In genomic region chr3:116904158-116904557, GRCm38 (mm10) we compare ENCODE assay signal across 8 mouse cellular contexts. TPM values are rescaled to one million over a fixed set of nuclear protein-coding genes. Genes with fewer than 3 reads are reported as not detected.
DNase-seq lines count a peak whose midpoint lies in the region; ATAC-seq and TF ChIP-seq lines count a peak whose summit lies in the region.

No protein-coding gene starts in this region.

- no peak overlapping the region for H3K4me2 ChIP-seq in heart, embryonic 12.5 days
- no peak overlapping the region for H3K4me2 ChIP-seq in forebrain, embryonic 11.5 days (ENCODE audit: low read depth, low read length, severe bottlenecking)

- peak; percentile 69 to 87 for DNase-seq in heart, adult 18-20 months
- peak; percentile 91 for DNase-seq in brain, embryonic 14.5 days (ENCODE audit: low read depth)
- DNase-seq in forebrain, embryonic 11.5 days (ENCODE audit: low spot score), result peak; percentile 77
- peak; percentile 65 for DNase-seq in hindbrain, embryonic 10.5 days (ENCODE audit: low spot score)
- peak; percentile 78 to 83 for DNase-seq in layer of hippocampus, postnatal 36 days
- DNase-seq in midbrain, embryonic 10.5 days (ENCODE audit: low spot score), result peak; percentile 64

- H3K27me3 ChIP-seq in heart, embryonic 12.5 days (replicated peaks), result no peaks in the 10 kb centered on the region
- H3K27me3 ChIP-seq in forebrain, embryonic 11.5 days (ENCODE audit: control insufficient read depth, insufficient read depth, low read length), result no peaks in the 10 kb centered on the region
- no peaks in the 10 kb centered on the region for H3K27me3 ChIP-seq in hindbrain, embryonic 10.5 days (ENCODE audit: insufficient read depth, poor library complexity, severe bottlenecking)
- H3K27me3 ChIP-seq in midbrain, embryonic 10.5 days (ENCODE audit: low read depth, poor library complexity, severe bottlenecking), result no peaks in the 10 kb centered on the region
- H3K27me3 ChIP-seq in small intestine, adult 2 months (ENCODE audit: control insufficient read depth, insufficient read depth, low read length), result no peaks in the 10 kb centered on the region

- ATAC-seq in heart, embryonic 12.5 days (ENCODE audit: insufficient number of reproducible peaks, low FRiP score), result no peak
- peak; percentile 52 for ATAC-seq in forebrain, embryonic 11.5 days (replicated peaks; ENCODE audit: low FRiP score)

- TF ChIP-seq CTCF in brain, embryonic 14.5 days (IDR thresholded peaks at IDR 0.05; ENCODE audit: borderline replicate concordance, extremely low read depth, insufficient read depth, insufficient read length), result peak; percentile 76; the same call in 1 of the 2 replicates
- peak; percentile 23; the same call in 1 of the 2 replicates for TF ChIP-seq CTCF in small intestine, adult 2 months (IDR thresholded peaks at IDR 0.05; ENCODE audit: extremely low read depth, insufficient read length, insufficient replicate concordance, low read depth, low read length)

- TF ChIP-seq POLR2A in brain, embryonic 14.5 days (IDR thresholded peaks at IDR 0.05; ENCODE audit: borderline replicate concordance, extremely low read depth, insufficient read depth, insufficient read length, poor library complexity, severe bottlenecking), result no peak
- TF ChIP-seq POLR2A in small intestine, adult 2 months (IDR thresholded peaks at IDR 0.05; ENCODE audit: low read depth, low read length), result no peak

- WGBS in heart, embryonic 12.5 days, result 32% methylated on average over 6 of the region's 6 CpGs
- 22% methylated on average over 6 of the region's 6 CpGs for WGBS in forebrain, embryonic 11.5 days
- WGBS in hindbrain, embryonic 10.5 days, result 31% methylated on average over 6 of the region's 6 CpGs
- WGBS in midbrain, embryonic 10.5 days, result 21% methylated on average over 6 of the region's 6 CpGs
- 53% methylated on average over 6 of the region's 6 CpGs for WGBS in small intestine, adult 2 months

- H3K9ac ChIP-seq in heart, embryonic 12.5 days, result no peak overlapping the region
- no peak overlapping the region for H3K9ac ChIP-seq in forebrain, embryonic 11.5 days (ENCODE audit: low read length)

- peaks cover 22% of the 10 kb centered on the region for H3K36me3 ChIP-seq in heart, embryonic 12.5 days
- H3K36me3 ChIP-seq in forebrain, embryonic 11.5 days (ENCODE audit: control insufficient read depth, insufficient read depth, low read length), result no peaks in the 10 kb centered on the region
- no peaks in the 10 kb centered on the region for H3K36me3 ChIP-seq in hindbrain, embryonic 10.5 days
- H3K36me3 ChIP-seq in midbrain, embryonic 10.5 days, result no peaks in the 10 kb centered on the region
- peaks cover 27% of the 10 kb centered on the region for H3K36me3 ChIP-seq in small intestine, adult 2 months (ENCODE audit: control insufficient read depth, insufficient read depth, low read length)

- no peaks in the 10 kb centered on the region for H3K4me1 ChIP-seq in heart, embryonic 12.5 days (replicated peaks)
- H3K4me1 ChIP-seq in forebrain, embryonic 11.5 days (replicated peaks; ENCODE audit: control insufficient read depth, insufficient read depth, low read length), result no peaks in the 10 kb centered on the region
- H3K4me1 ChIP-seq in hindbrain, embryonic 10.5 days (replicated peaks), result no peaks in the 10 kb centered on the region
- H3K4me1 ChIP-seq in midbrain, embryonic 10.5 days, result no peaks in the 10 kb centered on the region
- H3K4me1 ChIP-seq in small intestine, adult 2 months (ENCODE audit: control insufficient read depth, insufficient read depth, insufficient read length, low read length), result no peaks in the 10 kb centered on the region

- no peak overlapping the region for H3K27ac ChIP-seq in heart, embryonic 12.5 days (ENCODE audit: poor library complexity, severe bottlenecking)
- H3K27ac ChIP-seq in forebrain, embryonic 11.5 days (ENCODE audit: low read depth, low read length), result no peak overlapping the region
- no peak overlapping the region for H3K27ac ChIP-seq in hindbrain, embryonic 10.5 days
- no peak overlapping the region for H3K27ac ChIP-seq in midbrain, embryonic 10.5 days (replicated peaks)
- no peak overlapping the region for H3K27ac ChIP-seq in small intestine, adult 2 months (ENCODE audit: insufficient read depth, low read depth, low read length)

- H3K4me3 ChIP-seq in heart, embryonic 12.5 days, result no peak overlapping the region
- no peak overlapping the region for H3K4me3 ChIP-seq in forebrain, embryonic 11.5 days (ENCODE audit: low read depth, low read length)
- no peak overlapping the region for H3K4me3 ChIP-seq in hindbrain, embryonic 10.5 days
- no peak overlapping the region for H3K4me3 ChIP-seq in midbrain, embryonic 10.5 days
- H3K4me3 ChIP-seq in small intestine, adult 2 months (ENCODE audit: low read depth, low read length), result no peak overlapping the region

- H3K9me3 ChIP-seq in heart, embryonic 12.5 days (replicated peaks), result no peaks in the 10 kb centered on the region
- no peaks in the 10 kb centered on the region for H3K9me3 ChIP-seq in forebrain, embryonic 11.5 days (ENCODE audit: control insufficient read depth, low read length)
- no peaks in the 10 kb centered on the region for H3K9me3 ChIP-seq in hindbrain, embryonic 10.5 days
- H3K9me3 ChIP-seq in midbrain, embryonic 10.5 days (replicated peaks), result no peaks in the 10 kb centered on the region

RNA-seq across cellular contexts. Expression of gene Frrs1, which starts 44.9 kb away (rescaled TPM):
- 1 to 10 TPM; 2.6 to 4.8 TPM for total RNA-seq in heart, adult 18-20 months (2021)
- polyA plus RNA-seq in heart, embryonic 12.5 days (2016; fragmentation: Nextera tagmentation; extraction: Ambion mirVana), result 22.5 and 24.0 TPM in 2 replicates
- polyA plus RNA-seq in brain, embryonic 14.5 days (2012; rRNA removed), result 2.9 and 4.0 TPM in 2 replicates
- polyA plus RNA-seq in forebrain, embryonic 11.5 days (2014; fragmentation: Nextera tagmentation; extraction: Ambion mirVana), result 11.3 and 12.2 TPM in 2 replicates
- polyA plus RNA-seq in hindbrain, embryonic 10.5 days (2016; fragmentation: Nextera tagmentation; extraction: Ambion mirVana), result 8.7 and 17.2 TPM in 2 replicates
- total RNA-seq in layer of hippocampus, postnatal 36 days (2021), result 1 to 10 TPM in 1 of 2 experiments, under 1 TPM in 1; 0.77 to 1.5 TPM
- 8.5 and 11.5 TPM in 2 replicates for polyA plus RNA-seq in midbrain, embryonic 10.5 days (2016; fragmentation: Nextera tagmentation; extraction: Ambion mirVana)
- polyA plus RNA-seq in small intestine, adult 2 months (2012; rRNA removed), result 19.5 and 23.1 TPM in 2 replicates
